Mouse (Mus musculus): ENCODE data around the gene Pigw. TPM values are rescaled to one million over a fixed set of nuclear protein-coding genes. Genes with fewer than 3 reads are reported as not detected.
A peak's percentile ranks its signal among the peaks of the same experiment; 100 is the strongest.
"Not testable (repeated sequence)": the region's sequence is repeated elsewhere in the genome, so short reads cannot be mapped to it uniquely, and the experiment has no call there.

Pigw gene
- polyA plus RNA-seq, 1 experiment from 2014 or later = 3.7 TPM

GRCm38 (mm10) chr11:84847475-84848090, 32.5 kb downstream of the Pigw start:
- Histone ChIP-seq H3K4me1 (replicated peaks; ENCODE audit: control insufficient read depth, insufficient read depth, low read length) (no peaks in the 10 kb centered on the region), H3K27me3 (ENCODE audit: control insufficient read depth, insufficient read depth, low read length) (no peaks in the 10 kb centered on the region), H3K4me2 (ENCODE audit: low read depth, low read length, severe bottlenecking) (no peak overlapping the region), H3K27ac (ENCODE audit: low read depth, low read length) (no peak overlapping the region), H3K9me3 (ENCODE audit: control insufficient read depth, low read length) (no peaks in the 10 kb centered on the region), H3K4me3 (ENCODE audit: low read depth, low read length) (no peak overlapping the region), H3K9ac (ENCODE audit: low read length) (no peak overlapping the region), H3K36me3 (ENCODE audit: control insufficient read depth, insufficient read depth, low read length) (peaks cover 4% of the 10 kb centered on the region; the same call in 1 of the 2 replicates)
- WGBS = 89% methylated on average over 7 of the region's 7 CpGs
- ATAC-seq (replicated peaks; ENCODE audit: low FRiP score) = no peak
- no peak for DNase-seq (ENCODE audit: low spot score)

GRCm38 (mm10) chr11:84846741-84847474, 33.2 kb downstream of the Pigw start:
- H3K4me2 ChIP-seq (ENCODE audit: low read depth, low read length, severe bottlenecking) = no peak overlapping the region
- H3K9ac ChIP-seq (ENCODE audit: low read length) = no peak overlapping the region
- H3K4me1 ChIP-seq (replicated peaks; ENCODE audit: control insufficient read depth, insufficient read depth, low read length) = no peaks in the 10 kb centered on the region
- H3K4me3 ChIP-seq (ENCODE audit: low read depth, low read length) = no peak overlapping the region
- no peaks in the 10 kb centered on the region for H3K9me3 ChIP-seq (ENCODE audit: control insufficient read depth, low read length)
- H3K27ac ChIP-seq (ENCODE audit: low read depth, low read length) = no peak overlapping the region
- WGBS = 96% methylated on average over 15 of the region's 15 CpGs
- peaks cover 4% of the 10 kb centered on the region; the same call in 1 of the 2 replicates for H3K36me3 ChIP-seq (ENCODE audit: control insufficient read depth, insufficient read depth, low read length)
- no peak for ATAC-seq (replicated peaks; ENCODE audit: low FRiP score)
- no peak for DNase-seq (ENCODE audit: low spot score)
- no peaks in the 10 kb centered on the region for H3K27me3 ChIP-seq (ENCODE audit: control insufficient read depth, insufficient read depth, low read length)

DNA sequence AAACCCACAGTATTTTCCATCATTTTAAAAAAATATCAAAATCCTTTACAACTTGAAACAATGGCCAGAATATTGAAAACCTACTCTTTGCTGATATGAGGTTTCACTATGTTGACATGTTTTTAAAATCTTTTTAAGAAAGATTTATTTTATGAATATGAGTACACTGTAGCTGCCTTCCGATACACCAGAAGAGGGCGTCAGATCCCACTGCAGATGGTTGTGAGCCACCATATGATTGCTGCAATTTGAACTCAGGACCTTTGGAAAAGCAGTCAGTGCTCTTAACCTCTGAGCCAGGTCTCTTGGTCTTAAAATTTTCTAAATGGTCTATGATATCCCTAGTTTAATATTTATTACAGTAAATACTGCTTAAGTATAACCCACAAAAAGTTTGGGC, 40.8 kb downstream of the Pigw start:
- WGBS = 95% methylated on average over 2 of the region's 2 CpGs
- Histone ChIP-seq H3K27ac (ENCODE audit: low read depth, low read length) (no peak overlapping the region), H3K4me1 (replicated peaks; ENCODE audit: control insufficient read depth, insufficient read depth, low read length) (no peaks in the 10 kb centered on the region), H3K4me3 (ENCODE audit: low read depth, low read length) (no peak overlapping the region), H3K36me3 (ENCODE audit: control insufficient read depth, insufficient read depth, low read length) (no peaks in the 10 kb centered on the region; the same call in 1 of the 2 replicates), H3K9ac (ENCODE audit: low read length) (no peak overlapping the region), H3K4me2 (ENCODE audit: low read depth, low read length, severe bottlenecking) (no peak overlapping the region), H3K27me3 (ENCODE audit: control insufficient read depth, insufficient read depth, low read length) (no peaks in the 10 kb centered on the region), H3K9me3 (ENCODE audit: control insufficient read depth, low read length) (no peaks in the 10 kb centered on the region)
- DNase-seq (ENCODE audit: low spot score) = no peak
- ATAC-seq (replicated peaks; ENCODE audit: low FRiP score) = no peak

DNA sequence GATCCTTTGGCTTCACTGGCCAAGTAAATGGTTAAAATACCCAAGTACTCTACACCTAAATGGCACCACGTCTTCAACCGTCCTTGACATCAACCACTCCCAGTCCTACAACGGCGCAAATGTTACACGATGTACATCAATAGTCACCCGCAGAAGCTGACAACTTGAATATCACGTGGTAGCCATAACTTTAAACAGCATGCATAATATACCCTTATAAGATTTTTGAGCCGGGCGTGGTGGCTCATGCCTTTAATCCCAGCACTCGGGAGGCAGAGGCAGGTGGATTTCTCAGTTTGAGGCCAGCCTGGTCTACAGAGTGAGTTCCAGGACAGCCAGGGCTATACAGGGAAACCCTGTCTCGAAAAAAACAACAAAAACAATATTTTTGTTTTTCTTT, 50.6 kb downstream of the Pigw start:
- WGBS = 79% methylated on average over 11 of the region's 11 CpGs
- not testable (repeated sequence) for DNase-seq (ENCODE audit: low spot score); H3K4me3 ChIP-seq (ENCODE audit: low read depth, low read length); H3K27ac ChIP-seq (ENCODE audit: low read depth, low read length); H3K9me3 ChIP-seq (ENCODE audit: control insufficient read depth, low read length); H3K4me1 ChIP-seq (replicated peaks; ENCODE audit: control insufficient read depth, insufficient read depth, low read length); H3K27me3 ChIP-seq (ENCODE audit: control insufficient read depth, insufficient read depth, low read length); H3K36me3 ChIP-seq (ENCODE audit: control insufficient read depth, insufficient read depth, low read length); ATAC-seq (replicated peaks; ENCODE audit: low FRiP score)
- Histone ChIP-seq H3K4me2 (ENCODE audit: low read depth, low read length, severe bottlenecking) (peak overlapping the region; percentile 99), H3K9ac (ENCODE audit: low read length) (peak overlapping the region; percentile 72)

DNA sequence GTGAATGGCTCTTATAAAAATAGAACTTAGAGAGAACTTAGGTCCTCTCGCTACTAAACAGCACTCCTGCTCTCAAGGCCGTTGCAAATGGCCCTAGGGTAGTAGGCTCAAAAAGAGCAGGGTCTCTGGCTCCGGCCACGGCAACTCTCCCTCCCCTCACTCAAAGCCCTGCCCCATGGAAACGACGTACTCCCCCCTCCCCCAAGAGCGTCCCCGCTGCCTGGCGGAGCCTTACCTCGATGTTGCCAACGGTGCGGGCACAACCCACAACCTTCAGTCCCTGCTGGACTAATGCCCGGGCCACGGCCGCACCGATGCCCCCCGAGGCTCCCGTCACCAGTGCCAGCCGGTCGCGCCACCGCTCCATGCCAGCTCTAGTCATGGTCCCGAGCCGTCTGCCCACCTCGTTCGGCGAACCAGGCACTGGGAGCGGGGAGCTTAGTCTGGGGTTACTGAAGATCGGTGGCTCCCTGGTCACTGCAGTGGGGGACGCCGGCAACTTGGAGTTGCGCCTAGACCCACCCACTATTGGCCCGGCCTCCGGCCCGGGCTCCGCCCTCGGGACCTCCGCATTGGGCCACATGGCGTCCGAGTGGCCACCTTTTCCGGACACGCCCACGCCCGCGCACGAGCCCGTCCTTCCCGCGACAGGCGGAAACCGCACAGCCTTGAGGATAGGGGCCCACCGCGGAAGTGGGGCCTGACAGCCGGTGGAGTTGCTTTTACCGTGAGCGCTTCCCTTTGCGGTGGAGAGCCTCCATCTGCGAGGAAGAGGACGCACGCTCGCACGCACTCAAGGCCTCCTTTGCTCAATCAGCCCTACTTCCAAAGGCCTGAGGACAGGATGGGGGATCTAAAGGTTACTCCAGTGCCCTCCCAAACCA, 51.3 kb downstream of the Pigw start, which contains the start of gene Dhrs11:
Dhrs11 (minus strand) TSS at position 479 of the 884 bp plus-strand sequence.
- Histone ChIP-seq H3K27me3 (ENCODE audit: control insufficient read depth, insufficient read depth, low read length) (no peaks in the 10 kb centered on the region), H3K4me2 (ENCODE audit: low read depth, low read length, severe bottlenecking) (peak within 1 kb of the TSS; percentile 99), H3K4me1 (replicated peaks; ENCODE audit: control insufficient read depth, insufficient read depth, low read length) (no peaks in the 10 kb centered on the region; the same call in 1 of the 2 replicates), H3K9me3 (ENCODE audit: control insufficient read depth, low read length) (no peaks in the 10 kb centered on the region), H3K9ac (ENCODE audit: low read length) (peak within 1 kb of the TSS; percentile 72), H3K4me3 (ENCODE audit: low read depth, low read length) (peak within 1 kb of the TSS; percentile 65), H3K27ac (ENCODE audit: low read depth, low read length) (no peak within 1 kb of the TSS), H3K36me3 (ENCODE audit: control insufficient read depth, insufficient read depth, low read length) (no peaks in the 10 kb centered on the region; the same call in 1 of the 2 replicates)
- peak; percentile 93 for ATAC-seq (replicated peaks; ENCODE audit: low FRiP score)
- peak; percentile 91 for DNase-seq (ENCODE audit: low spot score)
- under 1% methylated on average over 62 of the region's 62 CpGs for WGBS

DNA sequence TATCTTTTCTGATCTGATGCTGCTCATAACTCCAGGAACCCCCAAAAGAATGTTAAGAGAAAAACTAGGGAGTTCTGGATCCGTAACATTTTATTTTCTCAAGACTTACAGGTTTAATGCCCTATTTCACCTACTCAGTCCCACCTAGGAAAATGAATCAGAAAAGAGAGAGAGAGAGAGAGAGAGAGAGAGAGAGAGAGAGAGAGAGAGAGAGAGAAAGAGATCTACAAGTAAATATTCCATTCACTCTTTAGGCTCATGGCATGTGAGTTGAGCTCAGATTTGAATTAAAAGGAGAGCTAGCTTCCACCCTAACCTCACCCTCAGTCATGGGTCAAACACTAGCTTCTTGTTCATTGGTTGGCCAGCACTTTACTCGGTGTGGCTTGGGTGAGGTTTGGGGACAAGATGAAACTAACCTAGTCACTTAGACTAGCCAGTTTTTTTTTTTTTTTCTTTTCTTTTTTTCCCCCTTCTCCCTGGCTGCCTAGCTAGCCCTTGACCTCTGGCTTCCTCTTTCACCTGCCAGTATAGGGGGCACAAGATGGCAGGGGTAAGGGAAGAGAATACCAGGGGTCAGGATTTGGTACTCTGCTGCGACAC, 52.1 kb downstream of the Pigw start:
- WGBS = 46% methylated on average over 3 of the region's 3 CpGs
- ATAC-seq (replicated peaks; ENCODE audit: low FRiP score) = 0 out of 2 replicates have a peak, but pooled peaks have one; percentile 6
- no peak for DNase-seq (ENCODE audit: low spot score)

GRCm38 (mm10) chr11:84827492-84827891, 52.6 kb downstream of the Pigw start:
- ATAC-seq (replicated peaks; ENCODE audit: low FRiP score) = no peak
- H3K27me3 ChIP-seq (ENCODE audit: control insufficient read depth, insufficient read depth, low read length) = no peaks in the 10 kb centered on the region
- H3K36me3 ChIP-seq (ENCODE audit: control insufficient read depth, insufficient read depth, low read length) = no peaks in the 10 kb centered on the region; the same call in 1 of the 2 replicates
- H3K4me2 ChIP-seq (ENCODE audit: low read depth, low read length, severe bottlenecking) = 0 out of 2 replicates have a peak overlapping the region, but pooled peaks have one; percentile 11
- no peak overlapping the region for H3K9ac ChIP-seq (ENCODE audit: low read length)
- no peak for DNase-seq (ENCODE audit: low spot score)
- no peak overlapping the region for H3K4me3 ChIP-seq (ENCODE audit: low read depth, low read length)
- H3K4me1 ChIP-seq (replicated peaks; ENCODE audit: control insufficient read depth, insufficient read depth, low read length) = no peaks in the 10 kb centered on the region; the same call in 1 of the 2 replicates
- no peaks in the 10 kb centered on the region for H3K9me3 ChIP-seq (ENCODE audit: control insufficient read depth, low read length)
- H3K27ac ChIP-seq (ENCODE audit: low read depth, low read length) = no peak overlapping the region

More for the DNA sequence above, 52.1 kb downstream of the Pigw start:
- no peaks in the 10 kb centered on the region; the same call in 1 of the 2 replicates for H3K4me1 ChIP-seq (replicated peaks; ENCODE audit: control insufficient read depth, insufficient read depth, low read length)
- H3K9ac ChIP-seq (ENCODE audit: low read length) = peak overlapping the region; percentile 72
- H3K27ac ChIP-seq (ENCODE audit: low read depth, low read length) = no peak overlapping the region
- peak overlapping the region; percentile 99 for H3K4me2 ChIP-seq (ENCODE audit: low read depth, low read length, severe bottlenecking)
- H3K27me3 ChIP-seq (ENCODE audit: control insufficient read depth, insufficient read depth, low read length) = no peaks in the 10 kb centered on the region
- peak overlapping the region; percentile 65 for H3K4me3 ChIP-seq (ENCODE audit: low read depth, low read length)
- H3K36me3 ChIP-seq (ENCODE audit: control insufficient read depth, insufficient read depth, low read length) = no peaks in the 10 kb centered on the region; the same call in 1 of the 2 replicates
- no peaks in the 10 kb centered on the region for H3K9me3 ChIP-seq (ENCODE audit: control insufficient read depth, low read length)
